Mouse (Mus musculus): ENCODE data around the gene Gigyf2. TPM values are rescaled to one million over a fixed set of nuclear protein-coding genes. Genes with fewer than 3 reads are reported as not detected.

The Gigyf2 gene
- polyA plus RNA-seq (2014; fragmentation: Nextera tagmentation; extraction: Ambion mirVana) = 50.7 and 51.9 TPM in 2 replicates

DNA sequence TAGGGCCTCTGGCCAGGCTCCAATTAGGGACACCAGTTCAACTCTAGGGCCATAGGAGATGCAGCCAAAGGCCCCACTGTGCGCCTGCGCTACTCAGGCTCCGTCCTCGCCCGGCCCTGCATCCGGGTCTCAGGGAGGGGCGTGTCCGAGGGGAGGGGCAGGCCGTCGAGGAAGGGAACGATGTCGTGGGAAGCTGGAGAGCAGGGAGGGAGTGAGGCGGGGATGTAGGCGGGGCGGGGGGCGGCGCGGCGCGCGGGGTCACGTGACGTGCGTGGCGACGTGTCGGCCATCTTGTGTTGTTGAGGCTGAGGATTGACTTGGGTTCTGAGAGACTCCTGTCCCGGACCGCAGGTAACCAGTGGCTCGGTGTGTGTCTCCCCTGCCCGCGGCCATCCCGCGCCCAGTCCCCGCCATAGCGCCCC lies at the start of gene Gigyf2:
Gene Gigyf2, plus strand, starts transcription at position 257 of the 422 bp plus-strand sequence.
- under 1% methylated on average over 36 of the region's 36 CpGs for WGBS
- peak within 1 kb of the TSS; percentile 86 for H3K27ac ChIP-seq (ENCODE audit: low read depth, low read length)
- H3K4me3 ChIP-seq (ENCODE audit: low read depth, low read length) = peak within 1 kb of the TSS; percentile 84
- H3K9me3 ChIP-seq (ENCODE audit: control insufficient read depth, low read length) = peaks cover under 1% of the 10 kb centered on the region; the same call in 1 of the 2 replicates
- DNase-seq (ENCODE audit: low spot score, missing footprints) (peak; percentile 100), ATAC-seq (ENCODE audit: low FRiP score) (peak; percentile 97)
- peak within 1 kb of the TSS; percentile 94 for H3K9ac ChIP-seq (ENCODE audit: low read length)
- H3K4me2 ChIP-seq = peak within 1 kb of the TSS; percentile 66
- H3K36me3 ChIP-seq (ENCODE audit: control insufficient read depth, insufficient read depth, low read length) = peaks cover 2% of the 10 kb centered on the region; the same call in 1 of the 2 replicates
- H3K27me3 ChIP-seq (ENCODE audit: control insufficient read depth, insufficient read depth, low read length) = no peaks in the 10 kb centered on the region
- peaks cover 3% of the 10 kb centered on the region; the same call in 1 of the 2 replicates for H3K4me1 ChIP-seq (ENCODE audit: control insufficient read depth, insufficient read depth, low read length)

DNA sequence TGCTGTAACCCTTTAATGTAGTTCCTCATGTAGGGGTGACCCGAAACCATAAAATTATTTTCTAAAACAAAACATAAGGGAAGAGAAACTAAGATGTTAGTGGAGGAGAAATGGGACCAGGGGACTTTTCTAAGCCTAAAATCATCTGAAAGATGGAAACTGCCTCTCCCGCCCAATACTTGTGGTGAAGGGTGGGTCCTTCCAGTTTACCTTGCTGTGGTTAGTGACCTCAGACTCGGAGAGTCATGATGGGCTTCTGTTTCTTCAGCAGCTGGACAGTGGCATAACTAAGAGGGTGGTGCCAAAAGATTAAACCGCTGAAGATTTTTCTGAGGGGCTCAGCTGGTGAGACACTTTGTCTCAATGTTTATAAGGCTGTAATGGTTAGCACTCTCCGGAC lies 46.5 kb upstream of the Gigyf2 start:
- Histone ChIP-seq H3K9ac (ENCODE audit: low read length) (no peak overlapping the region), H3K4me2 (no peak overlapping the region), H3K27me3 (ENCODE audit: control insufficient read depth, insufficient read depth, low read length) (no peaks in the 10 kb centered on the region), H3K27ac (ENCODE audit: low read depth, low read length) (no peak overlapping the region), H3K4me1 (ENCODE audit: control insufficient read depth, insufficient read depth, low read length) (no peaks in the 10 kb centered on the region), H3K36me3 (ENCODE audit: control insufficient read depth, insufficient read depth, low read length) (no peaks in the 10 kb centered on the region), H3K4me3 (ENCODE audit: low read depth, low read length) (no peak overlapping the region), H3K9me3 (ENCODE audit: control insufficient read depth, low read length) (no peaks in the 10 kb centered on the region)
- DNase-seq (ENCODE audit: low spot score, missing footprints) = peak; percentile 6
- 76% methylated on average over 5 of the region's 5 CpGs for WGBS
- no peak for ATAC-seq (ENCODE audit: low FRiP score)

DNA sequence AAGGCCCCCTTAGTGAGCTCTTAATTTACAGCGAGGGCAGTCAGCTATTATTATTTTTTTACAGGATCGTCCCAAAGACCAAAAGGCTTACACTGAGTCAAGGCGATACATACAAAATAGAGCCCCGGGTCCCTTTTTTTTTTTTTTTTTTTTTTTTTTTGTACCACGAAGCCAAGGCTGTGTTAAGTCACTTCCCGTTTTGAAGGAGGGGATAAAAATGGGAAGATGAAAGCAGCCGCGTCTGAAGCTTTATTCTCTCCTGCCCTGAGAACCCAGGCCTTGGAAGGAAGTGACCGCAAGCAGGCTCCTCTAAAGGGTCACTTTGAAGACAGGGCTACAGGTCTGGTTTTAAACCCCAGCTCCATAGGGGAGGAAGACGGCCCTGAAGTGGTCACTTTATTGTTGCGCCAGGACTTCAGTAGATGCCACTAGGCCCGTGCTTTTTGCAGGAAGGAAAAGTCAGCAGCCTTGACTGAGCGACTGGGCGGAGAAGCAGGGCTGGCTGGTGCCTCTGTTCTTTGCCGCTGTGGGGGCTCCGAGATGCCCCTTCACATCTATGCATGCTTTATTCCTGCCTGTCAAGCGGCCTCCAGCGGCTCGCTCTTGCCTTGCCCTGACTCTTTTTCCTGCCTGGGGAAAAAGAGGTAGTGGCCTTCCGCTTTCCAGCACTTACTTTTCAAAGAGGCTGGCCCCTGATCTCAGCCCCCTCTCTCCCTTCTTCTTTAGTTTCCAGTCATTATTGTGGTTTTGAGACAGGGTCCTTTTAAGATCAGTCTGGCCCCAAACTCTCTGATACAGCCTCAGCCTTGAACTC lies 45.0 kb upstream of the Gigyf2 start:
- DNase-seq (ENCODE audit: low spot score, missing footprints) = peak; percentile 86
- H3K4me2 ChIP-seq = no peak overlapping the region
- H3K36me3 ChIP-seq (ENCODE audit: control insufficient read depth, insufficient read depth, low read length) = no peaks in the 10 kb centered on the region
- H3K9ac ChIP-seq (ENCODE audit: low read length) = no peak overlapping the region; the same call in 1 of the 2 replicates
- no peaks in the 10 kb centered on the region for H3K9me3 ChIP-seq (ENCODE audit: control insufficient read depth, low read length)
- no peak for ATAC-seq (ENCODE audit: low FRiP score)
- H3K27ac ChIP-seq (ENCODE audit: low read depth, low read length) = no peak overlapping the region
- no peak overlapping the region for H3K4me3 ChIP-seq (ENCODE audit: low read depth, low read length)
- no peaks in the 10 kb centered on the region for H3K4me1 ChIP-seq (ENCODE audit: control insufficient read depth, insufficient read depth, low read length)
- no peaks in the 10 kb centered on the region for H3K27me3 ChIP-seq (ENCODE audit: control insufficient read depth, insufficient read depth, low read length)
- WGBS = 20% methylated on average over 20 of the region's 20 CpGs

DNA sequence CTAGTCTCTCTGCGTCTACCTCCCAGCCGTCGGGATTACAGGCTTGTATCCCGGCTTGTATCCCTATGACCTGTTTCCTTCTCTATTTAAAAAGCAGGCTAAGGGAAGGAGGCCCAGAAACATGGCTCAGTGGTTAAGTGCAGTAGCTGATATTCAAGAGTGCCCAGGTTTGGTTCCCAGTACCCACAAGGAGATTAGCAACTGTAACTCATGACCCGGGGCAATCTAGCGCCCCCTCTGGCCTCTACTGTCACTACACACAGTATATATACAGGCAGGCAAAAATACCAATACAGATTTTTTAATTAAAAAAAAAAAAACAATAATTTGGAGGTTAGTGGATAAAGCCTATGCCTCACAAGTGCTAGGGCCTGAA lies 44.4 kb upstream of the Gigyf2 start:
- no peak overlapping the region for H3K9ac ChIP-seq (ENCODE audit: low read length)
- WGBS = 73% methylated on average over 6 of the region's 6 CpGs
- no peaks in the 10 kb centered on the region for H3K27me3 ChIP-seq (ENCODE audit: control insufficient read depth, insufficient read depth, low read length)
- H3K36me3 ChIP-seq (ENCODE audit: control insufficient read depth, insufficient read depth, low read length) = no peaks in the 10 kb centered on the region
- no peak overlapping the region for H3K4me3 ChIP-seq (ENCODE audit: low read depth, low read length)
- DNase-seq (ENCODE audit: low spot score, missing footprints) = peak; percentile 75
- H3K4me2 ChIP-seq = no peak overlapping the region
- H3K9me3 ChIP-seq (ENCODE audit: control insufficient read depth, low read length) = no peaks in the 10 kb centered on the region
- H3K4me1 ChIP-seq (ENCODE audit: control insufficient read depth, insufficient read depth, low read length) = no peaks in the 10 kb centered on the region
- no peak overlapping the region for H3K27ac ChIP-seq (ENCODE audit: low read depth, low read length)
- no peak for ATAC-seq (ENCODE audit: low FRiP score)

DNA sequence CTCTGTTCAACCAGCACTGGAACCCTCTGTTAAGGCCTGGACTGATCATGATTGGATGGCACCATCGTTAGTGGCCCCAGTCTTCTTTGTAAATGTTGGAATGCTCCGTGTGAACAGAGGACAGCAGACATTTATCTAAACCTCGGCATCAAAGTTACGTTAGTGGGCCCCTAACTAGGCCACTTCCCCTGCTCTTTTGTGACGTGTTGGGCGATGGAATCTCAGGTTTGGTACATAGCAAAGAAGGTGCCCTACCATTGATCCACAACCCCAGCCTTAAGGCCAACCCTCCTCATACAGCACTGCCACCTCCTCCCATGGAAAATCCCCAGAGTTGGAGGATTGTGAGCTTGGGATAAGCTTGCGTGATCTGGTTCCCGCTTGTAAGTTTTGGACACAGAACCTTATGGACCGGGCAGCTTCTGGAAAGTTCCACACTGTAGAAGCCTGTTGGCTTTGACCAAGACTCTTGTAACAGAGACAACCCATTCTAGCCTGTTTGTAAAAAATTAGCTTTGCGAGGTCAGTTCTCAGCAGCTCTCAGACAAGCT lies 43.3 kb upstream of the Gigyf2 start:
- 84% methylated on average over 10 of the region's 10 CpGs for WGBS
- Histone ChIP-seq H3K27me3 (ENCODE audit: control insufficient read depth, insufficient read depth, low read length) (no peaks in the 10 kb centered on the region), H3K4me3 (ENCODE audit: low read depth, low read length) (no peak overlapping the region), H3K36me3 (ENCODE audit: control insufficient read depth, insufficient read depth, low read length) (no peaks in the 10 kb centered on the region), H3K4me1 (ENCODE audit: control insufficient read depth, insufficient read depth, low read length) (no peaks in the 10 kb centered on the region), H3K4me2 (no peak overlapping the region), H3K27ac (ENCODE audit: low read depth, low read length) (no peak overlapping the region), H3K9me3 (ENCODE audit: control insufficient read depth, low read length) (no peaks in the 10 kb centered on the region), H3K9ac (ENCODE audit: low read length) (no peak overlapping the region)
- DNase-seq (ENCODE audit: low spot score, missing footprints) (peak; percentile 79), ATAC-seq (ENCODE audit: low FRiP score) (no peak)

DNA sequence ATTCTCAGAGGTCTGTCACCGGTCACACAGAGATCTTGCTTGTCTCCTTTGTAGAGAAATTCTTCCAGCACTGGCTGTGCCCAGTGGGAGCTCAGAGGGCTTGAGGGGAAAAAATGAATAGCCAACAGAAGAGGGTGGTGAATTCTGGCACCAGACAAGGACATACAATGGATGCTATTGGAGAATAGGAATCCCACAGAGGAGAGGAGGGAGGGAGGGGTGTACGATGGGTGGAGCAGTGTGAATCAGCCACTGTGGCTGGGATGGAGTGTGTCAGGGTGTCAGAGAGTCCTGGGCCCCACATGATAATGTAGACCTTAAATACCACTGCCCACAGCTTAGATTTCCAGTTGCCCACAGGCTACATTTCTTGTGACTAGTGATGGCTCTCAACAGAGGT lies 39.7 kb upstream of the Gigyf2 start:
- DNase-seq (ENCODE audit: low spot score, missing footprints) (peak; percentile 26), ATAC-seq (ENCODE audit: low FRiP score) (no peak)
- H3K4me2 ChIP-seq = no peak overlapping the region
- no peaks in the 10 kb centered on the region for H3K9me3 ChIP-seq (ENCODE audit: control insufficient read depth, low read length)
- 67% methylated on average over 2 of the region's 2 CpGs for WGBS
- no peaks in the 10 kb centered on the region for H3K36me3 ChIP-seq (ENCODE audit: control insufficient read depth, insufficient read depth, low read length)
- no peaks in the 10 kb centered on the region for H3K4me1 ChIP-seq (ENCODE audit: control insufficient read depth, insufficient read depth, low read length)
- no peak overlapping the region for H3K4me3 ChIP-seq (ENCODE audit: low read depth, low read length)
- no peak overlapping the region for H3K9ac ChIP-seq (ENCODE audit: low read length)
- no peaks in the 10 kb centered on the region for H3K27me3 ChIP-seq (ENCODE audit: control insufficient read depth, insufficient read depth, low read length)
- no peak overlapping the region for H3K27ac ChIP-seq (ENCODE audit: low read depth, low read length)

DNA sequence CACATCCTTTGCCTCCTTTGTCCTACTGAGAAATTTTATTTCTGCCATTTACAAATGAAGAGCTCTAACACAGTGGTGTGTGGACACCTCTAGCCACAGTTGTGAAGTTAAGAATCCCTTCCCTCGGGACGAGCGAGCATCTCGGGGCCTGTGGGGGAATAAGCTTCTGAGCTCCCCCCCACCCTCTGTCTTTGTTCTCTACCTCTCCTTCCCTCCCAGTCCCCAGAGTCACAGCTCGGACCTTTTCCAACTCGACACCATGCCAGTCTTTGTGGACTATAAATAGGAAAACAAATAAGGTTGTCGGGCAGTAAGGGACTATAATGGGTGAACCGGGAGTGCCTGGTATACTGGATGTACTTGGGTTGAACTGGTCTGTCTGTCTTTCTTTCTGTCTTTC lies 35.4 kb upstream of the Gigyf2 start:
- DNase-seq (ENCODE audit: low spot score, missing footprints) = peak; percentile 23
- no peak for ATAC-seq (ENCODE audit: low FRiP score)
- no peaks in the 10 kb centered on the region for H3K27me3 ChIP-seq (ENCODE audit: control insufficient read depth, insufficient read depth, low read length)
- no peak overlapping the region for H3K4me2 ChIP-seq
- 74% methylated on average over 8 of the region's 8 CpGs for WGBS
- H3K9me3 ChIP-seq (ENCODE audit: control insufficient read depth, low read length) = no peaks in the 10 kb centered on the region
- H3K27ac ChIP-seq (ENCODE audit: low read depth, low read length) = no peak overlapping the region
- no peaks in the 10 kb centered on the region for H3K36me3 ChIP-seq (ENCODE audit: control insufficient read depth, insufficient read depth, low read length)
- H3K4me1 ChIP-seq (ENCODE audit: control insufficient read depth, insufficient read depth, low read length) = no peaks in the 10 kb centered on the region
- no peak overlapping the region for H3K4me3 ChIP-seq (ENCODE audit: low read depth, low read length)
- no peak overlapping the region for H3K9ac ChIP-seq (ENCODE audit: low read length)

DNA sequence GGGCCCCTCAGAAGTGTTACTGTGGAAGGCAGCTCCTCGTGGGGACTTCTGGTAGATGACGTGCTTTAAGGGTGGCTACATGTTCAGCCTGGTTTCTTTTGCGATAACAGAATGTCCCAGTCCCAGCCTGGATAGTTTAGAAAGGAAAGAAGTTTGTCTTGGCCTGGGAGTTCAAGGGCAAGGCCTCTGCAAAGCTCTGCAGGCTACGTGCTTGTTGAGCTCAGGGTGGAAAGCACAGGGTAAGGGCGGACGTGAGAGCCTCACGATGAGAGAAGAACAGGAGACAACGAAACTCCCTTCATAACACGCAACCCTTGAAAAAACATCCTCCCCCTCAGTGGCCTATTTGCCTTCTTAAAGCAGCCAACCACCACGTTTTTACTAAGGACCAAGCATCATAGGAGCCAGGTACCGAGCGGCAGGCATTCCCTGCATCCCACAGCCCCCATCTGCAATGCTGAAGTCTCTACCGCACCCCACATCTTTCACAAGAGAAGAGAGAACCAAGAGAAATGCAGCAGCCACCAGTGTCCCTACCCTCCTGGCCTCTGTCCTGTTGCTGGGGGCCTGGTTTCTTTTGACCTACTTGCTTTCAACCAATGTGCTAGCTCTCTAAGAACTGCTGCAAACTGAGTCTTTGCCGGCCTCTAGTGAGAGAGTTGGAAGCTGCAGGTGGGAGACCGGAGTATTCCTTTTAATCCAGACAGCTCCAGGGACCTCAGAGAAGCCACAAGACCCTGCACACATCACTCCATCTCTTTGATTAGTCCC lies 34.2 kb upstream of the Gigyf2 start:
- Histone ChIP-seq H3K27me3 (ENCODE audit: control insufficient read depth, insufficient read depth, low read length) (no peaks in the 10 kb centered on the region), H3K4me1 (ENCODE audit: control insufficient read depth, insufficient read depth, low read length) (no peaks in the 10 kb centered on the region), H3K4me2 (no peak overlapping the region), H3K36me3 (ENCODE audit: control insufficient read depth, insufficient read depth, low read length) (no peaks in the 10 kb centered on the region), H3K9ac (ENCODE audit: low read length) (no peak overlapping the region), H3K27ac (ENCODE audit: low read depth, low read length) (no peak overlapping the region), H3K4me3 (ENCODE audit: low read depth, low read length) (no peak overlapping the region), H3K9me3 (ENCODE audit: control insufficient read depth, low read length) (no peaks in the 10 kb centered on the region)
- peak; percentile 87 for DNase-seq (ENCODE audit: low spot score, missing footprints)
- ATAC-seq (ENCODE audit: low FRiP score) = no peak
- WGBS = 67% methylated on average over 15 of the region's 15 CpGs
